Mouse (Mus musculus) ES-E14 (cell line): ENCODE data around the gene Icmt. TPM values are rescaled to one million over a fixed set of nuclear protein-coding genes. Genes with fewer than 3 reads are reported as not detected.

Experiments used
- DNase-seq: peaks from one replicate; pipeline ENCODE4 v3.0.0-alpha.2; 2013; ENCODE audit warnings: low read depth, low spot score
- H3K27ac ChIP-seq: 2 replicates; pipeline ENCODE4 v1.5.1; 2012; ENCODE audit warnings: low read depth, mild to moderate bottlenecking, low read length, moderate library complexity, mixed read lengths; ENCODE audit not compliant: poor library complexity, insufficient read depth, severe bottlenecking
- H3K36me3 ChIP-seq: 2 replicates; pipeline ENCODE4 v1.6.1; 2012; ENCODE audit warnings: mild to moderate bottlenecking, low read length, moderate library complexity, mixed read lengths; ENCODE audit not compliant: control insufficient read depth, poor library complexity, insufficient read depth, severe bottlenecking
- H3K4me1 ChIP-seq, 2 experiments: fragments of 150-350 bp in 1 of 2; sonication (generic) in 1 of 2; 2 replicates each; pipeline ENCODE4 v1.6.1; 2012; ENCODE audit warnings: low read length in 2 of 2, mild to moderate bottlenecking in 1 of 2, mixed read lengths in 1 of 2; ENCODE audit not compliant: control insufficient read depth in 2 of 2, insufficient read depth in 2 of 2, poor library complexity in 1 of 2
- H3K4me3 ChIP-seq, 2 experiments: fragments of 150-350 bp in 1 of 2; sonication (generic) in 1 of 2; 2 replicates each; pipeline ENCODE4 v1.5.1; 2012; ENCODE audit warnings: low read length in 2 of 2, low read depth in 1 of 2, mild to moderate bottlenecking in 1 of 2, mixed read lengths in 1 of 2; ENCODE audit not compliant: insufficient read depth in 1 of 2, poor library complexity in 1 of 2, severe bottlenecking in 1 of 2
- H3K9ac ChIP-seq: 2 replicates; pipeline ENCODE4 v1.6.1; 2012; ENCODE audit warnings: low read depth, mild to moderate bottlenecking, low read length, mixed read lengths; ENCODE audit not compliant: poor library complexity, insufficient read depth, severe bottlenecking
- H3K9me3 ChIP-seq: fragments of 150-350 bp; sonication (generic); 2 replicates; pipeline ENCODE4 v1.6.1; 2012; ENCODE audit warnings: low read depth, mild to moderate bottlenecking, low read length; ENCODE audit not compliant: control insufficient read depth, insufficient read depth
- CHD2 ChIP-seq: IDR thresholded peaks from 2 replicates; pipeline ENCODE4 v1.6.1; 2014; ENCODE audit warnings: mild to moderate bottlenecking, low read depth, low read length, inconsistent platforms
- HCFC1 ChIP-seq: IDR thresholded peaks from 2 replicates; pipeline ENCODE4 v1.6.1; 2012; ENCODE audit warnings: low read length, inconsistent platforms, borderline replicate concordance; ENCODE audit not compliant: insufficient read depth
- MAFK ChIP-seq: IDR thresholded peaks from 2 replicates; pipeline ENCODE4 v1.6.1; 2014; ENCODE audit warnings: mild to moderate bottlenecking, low read depth, low read length, inconsistent platforms; ENCODE audit not compliant: insufficient read depth
- ZC3H11A ChIP-seq: IDR thresholded peaks from 2 replicates; pipeline ENCODE4 v1.6.1; 2012; ENCODE audit warnings: low read depth, mild to moderate bottlenecking, inconsistent platforms, low read length, borderline replicate concordance
- ZNF384 ChIP-seq: IDR thresholded peaks from 2 replicates; pipeline ENCODE4 v1.6.1; 2012; ENCODE audit warnings: low read depth, low read length, inconsistent platforms
- in situ Hi-C, 2 experiments: fragments of 600-800 bp; cut with MboI; formaldehyde crosslinking; loops; one replicate each; pipeline ENCODE4 v1.15.1; 2025; ENCODE audit warnings: low sequenced_read_pairs in 2 of 2, inconsistent platforms in 1 of 2; ENCODE audit not compliant: unreplicated experiment in 2 of 2
- total RNA-seq: library from RNA; depleted of rRNA; stranded (reverse); fragments of 300-350 nt; gene quantifications from 2 replicates; pipeline ENCODE4 v1.2.3, GENCODE M21; 2012

Gene Icmt
- total RNA-seq, 1 experiment, result 47.7 TPM

GRCm38 (mm10) chr4:152326543-152326942, 29.5 kb downstream of the Icmt start:
- Histone ChIP-seq H3K4me1 (peaks cover 0 to 28% of the 10 kb centered on the region in 2 experiments; a peak in 2 of 4 replicates), H3K9ac (peak overlapping the region; percentile 98), H3K36me3 (peaks cover 38% of the 10 kb centered on the region), H3K9me3 (no peaks in the 10 kb centered on the region), H3K4me3 (peak overlapping the region; percentile 74 to 92), H3K27ac (peak overlapping the region; percentile 71; the same call in 1 of the 2 replicates)
- no peak for DNase-seq
- in situ Hi-C loops, result no loop called here
- TF ChIP-seq MAFK (no peak), ZNF384 (no peak), CHD2 (no peak), HCFC1 (no peak), ZC3H11A (no peak)

GRCm38 (mm10) chr4:152328691-152329090, 31.7 kb downstream of the Icmt start:
- Histone ChIP-seq H3K9ac (peak overlapping the region; percentile 18; the same call in 1 of the 2 replicates), H3K4me3 (peak overlapping the region in 1 of 2 experiments; percentile 7; a peak in 1 of 4 replicates), H3K4me1 (peaks cover 0 to 22% of the 10 kb centered on the region in 2 experiments; a peak in 2 of 4 replicates), H3K36me3 (peaks cover 56% of the 10 kb centered on the region), H3K27ac (no peak overlapping the region), H3K9me3 (no peaks in the 10 kb centered on the region)
- peak; percentile 74 for DNase-seq
- in situ Hi-C loops, result no loop called here
- TF ChIP-seq HCFC1 (no peak), MAFK (no peak), ZC3H11A (no peak), CHD2 (no peak), ZNF384 (no peak)

DNA sequence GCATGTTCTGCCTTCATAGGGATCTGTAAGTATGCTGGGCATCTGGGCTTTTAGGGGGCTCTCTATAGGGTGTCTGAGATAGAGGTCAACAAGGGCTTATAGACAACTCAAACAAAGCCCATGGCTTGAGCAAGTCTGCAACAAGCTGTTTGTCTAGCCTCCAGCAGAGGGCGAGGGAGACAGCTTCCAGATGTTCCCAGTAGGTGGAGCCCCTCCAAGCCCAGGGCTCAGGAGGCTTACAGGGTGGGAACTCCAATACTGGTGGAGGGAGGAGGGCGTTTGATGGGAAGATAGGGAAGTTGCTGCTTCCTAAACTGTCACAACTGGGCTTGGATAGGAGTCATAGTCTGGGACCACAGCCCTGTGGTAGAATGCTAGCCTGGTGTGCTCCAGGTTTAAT, 35.9 kb downstream of the Icmt start:
- Histone ChIP-seq H3K36me3 (peaks cover 56% of the 10 kb centered on the region), H3K4me3 (peak overlapping the region in 1 of 2 experiments; percentile 6; a peak in 2 of 4 replicates)
- DNase-seq, result peak; percentile 86

GRCm38 (mm10) chr4:152333587-152333986, 36.6 kb downstream of the Icmt start:
- no peak for DNase-seq
- no peak overlapping the region for H3K27ac ChIP-seq
- TF ChIP-seq MAFK (no peak), CHD2 (no peak), ZC3H11A (no peak), ZNF384 (no peak), HCFC1 (no peak)
- no peaks in the 10 kb centered on the region for H3K9me3 ChIP-seq
- peaks cover 0 to 24% of the 10 kb centered on the region in 2 experiments; a peak in 2 of 4 replicates for H3K4me1 ChIP-seq
- in situ Hi-C loops, result loop anchor here in 1 of 2 experiments (10.0 kb wide), 1 partner anchor 101 kb away; no protein-coding TSS in a partner anchor
- H3K4me3 ChIP-seq, result peak overlapping the region in 1 of 2 experiments; percentile 6; a peak in 1 of 4 replicates
- H3K9ac ChIP-seq, result no peak overlapping the region; the same call in 1 of the 2 replicates
- peaks cover 53% of the 10 kb centered on the region for H3K36me3 ChIP-seq

More for the DNA sequence above, 35.9 kb downstream of the Icmt start:
- Histone ChIP-seq H3K9ac (no peak overlapping the region), H3K9me3 (no peaks in the 10 kb centered on the region), H3K4me1 (peaks cover 0 to 23% of the 10 kb centered on the region in 2 experiments; a peak in 2 of 4 replicates), H3K27ac (no peak overlapping the region)
- TF ChIP-seq HCFC1 (0 out of 2 replicates have a peak, but pooled peaks have one; percentile 32), ZC3H11A (no peak), ZNF384 (0 out of 2 replicates have a peak, but pooled peaks have one; percentile 12)
- in situ Hi-C loops, result loop anchor here in 1 of 2 experiments (10.0 kb wide), 1 partner anchor 102 kb away; no protein-coding TSS in a partner anchor
